Mouse (Mus musculus) heart, postnatal 0 days (tissue): ENCODE measurements around the gene Lef1.
A peak's percentile ranks its signal among the peaks of the same experiment; 100 is the strongest.

Experiments used
- CTCF ChIP-seq: IDR thresholded peaks from 2 replicates; pipeline ENCODE4 v1.5.1; 2016; ENCODE audit warnings: antibody characterized with exemption, control low read depth, low read depth
- EP300 ChIP-seq: IDR thresholded peaks from 2 replicates; pipeline ENCODE4 v1.6.1; 2016; ENCODE audit warnings: antibody characterized with exemption, low read depth

DNA sequence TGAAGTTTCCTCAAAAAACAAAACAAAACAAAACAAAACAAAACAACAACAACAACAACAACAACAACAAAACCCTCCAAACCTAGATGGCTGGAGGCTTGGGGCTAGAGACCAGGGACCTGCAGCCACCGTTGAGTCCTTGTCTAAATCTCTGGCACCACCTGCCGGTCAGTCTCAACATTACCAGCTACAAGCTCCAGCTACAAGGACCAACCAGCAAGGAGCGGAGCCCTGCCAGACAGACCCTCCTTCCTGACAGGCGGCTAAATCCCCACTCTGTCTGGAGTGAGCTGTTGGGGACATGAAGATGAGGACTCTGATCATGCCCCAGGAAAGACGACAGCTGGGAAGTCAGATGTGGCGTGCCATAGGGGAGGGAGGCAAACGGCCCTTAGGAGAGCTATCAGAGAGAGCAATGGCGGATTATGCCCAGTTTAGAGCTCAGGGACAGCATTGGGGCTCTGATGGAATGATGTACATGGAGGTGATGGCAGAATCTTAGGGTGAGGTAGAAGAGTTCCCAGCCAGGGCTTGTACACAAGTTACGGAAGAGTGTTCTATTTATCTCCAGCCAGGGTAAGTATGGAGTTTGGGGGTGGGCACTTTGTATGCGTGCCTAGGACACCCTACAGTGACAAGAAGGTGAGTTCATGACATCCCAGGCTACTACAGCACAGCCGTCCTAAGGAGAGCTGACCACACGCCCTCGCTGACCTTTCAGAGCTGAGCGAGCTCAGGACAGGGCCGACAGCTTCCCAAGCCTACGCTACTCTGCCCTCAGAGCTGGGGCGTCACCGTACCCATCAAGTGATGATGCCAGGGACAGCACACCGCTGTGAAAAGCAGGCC lies 127.7 kb downstream of the Lef1 start:
- TF ChIP-seq EP300, result no peak
- TF ChIP-seq CTCF, result peak; percentile 90
